Mouse (Mus musculus) kidney, adult 2 months (tissue): ENCODE measurements around the gene Kcnb1.

Source experiments
- CTCF ChIP-seq: fragments of 200-500 bp; conservative IDR thresholded peaks from 2 replicates; pipeline ENCODE4 v1.5.1; 2011; ENCODE audit warnings: low read depth, mild to moderate bottlenecking, control low read depth, low read length, moderate library complexity, mixed read lengths; ENCODE audit not compliant: insufficient read depth, insufficient read length
- POLR2A ChIP-seq: fragments of 200-500 bp; IDR thresholded peaks from one replicate; pipeline ENCODE4 v1.6.1; 2011; ENCODE audit warnings: low read depth, low read length, control low read depth

DNA sequence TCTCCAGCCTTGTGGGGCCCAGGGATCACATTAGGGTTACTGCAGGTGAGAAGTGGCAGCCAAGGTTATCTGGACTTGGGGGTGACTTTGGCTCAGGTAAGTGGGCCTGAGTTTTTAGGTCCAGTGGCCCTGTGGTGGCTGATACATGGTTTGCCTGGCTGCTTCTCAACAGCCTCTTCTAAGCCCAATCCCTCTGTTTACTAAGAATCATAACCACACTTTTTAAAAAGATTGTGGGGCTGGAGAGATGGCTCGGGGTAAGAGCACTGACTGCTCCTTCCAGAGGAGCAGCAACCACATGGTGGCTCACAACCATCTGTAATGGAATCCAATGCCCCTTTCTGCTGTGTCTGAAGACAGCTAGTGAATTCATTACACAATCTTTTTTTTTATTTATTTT lies 123.9 kb downstream of the Kcnb1 start:
- TF ChIP-seq CTCF (no peak), POLR2A (no peak)
